Mouse (Mus musculus) adipocyte (in vitro differentiated cells): ENCODE results near the gene Dph6.

ENCODE experiments used
- DNase-seq: peaks from one replicate; pipeline ENCODE4 v3.0.0-alpha.2; 2016; ENCODE audit warnings: low spot score

The Dph6 gene

GRCm38 (mm10) chr2:114540416-114540815 lies 114.3 kb downstream of the Dph6 start:
- DNase-seq: no peak

DNA sequence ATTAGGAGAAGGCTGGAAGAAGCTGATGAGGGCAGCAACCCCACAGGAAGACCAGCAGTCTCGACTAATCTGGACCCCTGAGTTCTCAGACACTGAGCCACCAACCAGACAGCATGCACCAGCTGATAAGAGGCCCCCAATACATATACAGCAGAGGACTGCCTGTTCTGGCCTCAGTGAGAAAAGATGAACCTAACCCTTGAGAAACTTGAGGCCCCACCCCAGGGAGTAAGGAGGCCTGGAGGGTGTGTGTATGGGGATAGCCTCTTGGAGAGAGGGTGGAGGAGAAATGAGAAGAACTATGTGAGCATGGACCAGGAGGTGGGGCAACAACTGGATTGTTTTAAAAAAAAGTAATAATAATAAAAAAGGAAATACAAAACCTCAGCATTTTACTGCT lies 118.7 kb downstream of the Dph6 start:
- DNase-seq: no peak

DNA sequence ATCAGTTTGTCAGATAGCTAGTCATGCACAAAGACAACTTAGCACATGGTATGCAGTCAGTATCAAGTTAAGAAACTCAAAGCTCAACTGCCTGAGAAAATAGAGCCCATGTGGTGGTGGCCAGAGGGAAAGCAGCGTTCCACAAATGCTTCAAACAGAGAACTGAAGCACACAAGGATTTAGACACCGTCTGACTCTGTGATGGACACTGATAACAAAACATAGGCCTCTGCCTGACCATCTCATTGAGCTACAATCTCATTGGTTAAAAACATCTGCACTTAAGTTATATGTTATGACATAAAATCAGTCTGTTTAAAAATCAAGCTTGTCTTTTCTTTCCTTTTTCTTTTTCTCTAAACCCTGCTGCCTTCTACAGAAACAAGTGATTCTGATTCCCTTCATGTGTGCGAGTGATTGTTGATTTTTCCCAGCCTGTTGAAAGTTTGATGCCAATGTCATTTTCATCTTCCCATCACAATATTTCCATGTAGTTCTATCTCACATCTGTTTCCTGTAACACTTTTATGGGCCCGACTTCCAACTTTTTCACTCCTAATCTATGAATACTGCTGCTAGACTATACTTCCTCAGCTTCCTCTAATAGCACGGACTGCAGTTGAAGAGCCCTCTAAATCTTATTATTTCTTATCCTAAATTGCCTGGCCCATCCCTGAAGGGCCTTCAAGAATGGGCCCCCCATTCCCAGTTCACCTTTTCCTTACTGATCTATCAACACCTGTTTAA lies 123.6 kb downstream of the Dph6 start:
- DNase-seq: no peak

- no peak for DNase-seq
These were observed 134.3 kb downstream of the Dph6 start for GRCm38 (mm10) chr2:114520414-114520813.

GRCm38 (mm10) chr2:114519907-114520306 lies 134.9 kb downstream of the Dph6 start:
- DNase-seq: no peak

- no peak for DNase-seq
These were observed 162.4 kb downstream of the Dph6 start for GRCm38 (mm10) chr2:114492398-114492797.

DNA sequence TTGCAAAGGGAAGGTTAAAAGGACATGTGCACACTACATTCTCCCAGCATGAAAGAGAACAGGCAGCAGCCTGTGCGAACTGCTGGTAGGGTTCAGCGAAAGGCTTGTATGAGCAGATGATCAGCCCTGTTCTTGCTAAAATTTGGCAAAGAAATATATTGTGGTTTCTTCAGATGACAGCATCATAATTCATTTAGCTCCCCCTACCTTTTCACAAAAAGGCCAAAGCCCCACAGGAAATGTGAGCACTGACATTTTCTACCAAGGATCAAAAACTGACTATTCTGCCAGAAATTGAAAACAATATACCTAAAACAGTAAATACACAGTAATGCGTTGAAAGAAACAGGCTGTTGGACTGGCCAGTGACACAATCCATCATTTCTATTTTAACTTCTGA lies 162.9 kb downstream of the Dph6 start:
- no peak for DNase-seq

DNA sequence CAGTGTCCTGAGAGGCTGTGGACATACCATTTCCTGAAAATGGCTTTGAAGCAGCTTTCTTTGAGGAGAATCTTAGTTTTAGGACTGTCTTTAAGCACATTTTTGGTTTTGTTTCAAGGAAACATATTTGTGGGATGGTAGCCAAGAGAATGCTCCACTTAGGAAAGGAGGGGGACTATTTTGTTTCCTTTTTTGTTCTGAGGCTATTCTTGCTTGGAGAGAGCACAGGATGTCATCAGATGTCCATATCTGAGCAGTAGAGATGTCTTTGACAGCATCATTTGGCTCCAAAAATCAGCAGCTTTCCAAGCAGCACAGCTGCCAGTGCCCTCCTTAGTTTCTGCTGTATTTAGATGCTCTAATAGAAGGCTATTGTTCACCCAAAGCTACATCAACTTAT lies 167.8 kb downstream of the Dph6 start:
- no peak for DNase-seq
